Mouse (Mus musculus) hindbrain, embryonic 11.5 days (tissue): ENCODE results near the gene Fzd10. TPM values are rescaled to one million over a fixed set of nuclear protein-coding genes. Genes with fewer than 3 reads are reported as not detected.

Experiments used
- ATAC-seq: fragments of 200-750 bp; cut with Nextera tagmentation; 2 replicates; pipeline ENCODE4 v1.8.0; 2017; ENCODE audit warnings: mild to moderate bottlenecking, moderate TSS enrichment, moderate library complexity; ENCODE audit not compliant: low FRiP score
- DNase-seq: peaks from one replicate; pipeline ENCODE4 v3.0.0-alpha.2; 2015; ENCODE audit warnings: low spot score
- H3K27ac ChIP-seq: fragments of 300-500 bp; sonication (generic); 2 replicates; pipeline ENCODE4 v1.5.1; 2014; ENCODE audit warnings: mild to moderate bottlenecking, low read depth, low read length
- H3K27me3 ChIP-seq: fragments of 300-500 bp; sonication (generic); 2 replicates; pipeline ENCODE4 v1.6.1; 2014; ENCODE audit warnings: mild to moderate bottlenecking, low read length, moderate library complexity, mixed read lengths; ENCODE audit not compliant: control insufficient read depth, insufficient read depth
- H3K36me3 ChIP-seq: fragments of 300-500 bp; sonication (generic); 2 replicates; pipeline ENCODE4 v1.6.1; 2014; ENCODE audit warnings: mild to moderate bottlenecking, low read length, moderate library complexity, mixed read lengths; ENCODE audit not compliant: control insufficient read depth, insufficient read depth
- H3K4me1 ChIP-seq: fragments of 300-500 bp; sonication (generic); replicated peaks from 2 replicates; pipeline ENCODE4 v1.6.1; 2014; ENCODE audit warnings: low read length, mixed read lengths; ENCODE audit not compliant: control insufficient read depth, insufficient read depth
- H3K4me2 ChIP-seq: fragments of 300-500 bp; sonication (generic); replicated peaks from 2 replicates; pipeline ENCODE4 v1.6.1; 2014; ENCODE audit warnings: mild to moderate bottlenecking, low read depth, low read length
- H3K4me3 ChIP-seq: fragments of 300-500 bp; sonication (generic); 2 replicates; pipeline ENCODE4 v1.5.1; 2014; ENCODE audit warnings: low read depth, low read length
- H3K9ac ChIP-seq: fragments of 300-500 bp; sonication (generic); 2 replicates; pipeline ENCODE4 v1.6.1; 2014; ENCODE audit warnings: low read depth, low read length
- H3K9me3 ChIP-seq: fragments of 300-500 bp; sonication (generic); 2 replicates; pipeline ENCODE4 v1.6.1; 2016; ENCODE audit warnings: low read length; ENCODE audit not compliant: control insufficient read depth
- WGBS: fragments of 180-500 bp; shearing (Covaris S2); extraction: QIAGEN DNeasy Blood & Tissue Kit; methylation state at CpG from one replicate; pipeline ENCODE4 v1.1.7; 2014; 5-methylcytosine and 5-hydroxymethylcytosine counted together
- polyA plus RNA-seq: library from polyadenylated mRNA; unstranded; fragments of >200 nt; fragmentation: Nextera tagmentation; extraction: Ambion mirVana; gene quantifications from 2 replicates; pipeline ENCODE4 v1.2.1, GENCODE M21; 2014

Gene Fzd10
- polyA plus RNA-seq, 1 experiment from 2014 or later = 19.3 TPM

DNA sequence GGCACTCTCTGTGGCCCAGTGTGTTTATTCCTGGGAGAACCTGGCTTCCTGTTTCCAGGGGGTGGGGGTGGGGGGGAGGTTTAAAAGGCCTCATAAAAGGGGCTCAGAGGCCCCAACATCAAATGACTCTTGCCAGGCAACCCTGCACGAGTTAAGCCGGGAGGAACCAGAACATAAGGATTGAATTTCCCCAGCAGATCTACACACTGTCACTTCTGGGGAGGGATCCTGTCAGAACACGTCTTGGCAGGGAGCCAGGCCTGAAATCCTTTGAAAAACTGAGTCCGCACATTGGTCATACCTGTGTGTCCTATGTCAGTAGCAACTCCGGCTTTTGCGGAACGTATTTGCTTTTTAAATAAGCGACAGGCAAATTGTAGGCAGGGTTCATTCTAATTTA is 19.3 kb downstream of the Fzd10 start:
- no peak overlapping the region for H3K27ac ChIP-seq
- H3K9ac ChIP-seq = no peak overlapping the region

DNA sequence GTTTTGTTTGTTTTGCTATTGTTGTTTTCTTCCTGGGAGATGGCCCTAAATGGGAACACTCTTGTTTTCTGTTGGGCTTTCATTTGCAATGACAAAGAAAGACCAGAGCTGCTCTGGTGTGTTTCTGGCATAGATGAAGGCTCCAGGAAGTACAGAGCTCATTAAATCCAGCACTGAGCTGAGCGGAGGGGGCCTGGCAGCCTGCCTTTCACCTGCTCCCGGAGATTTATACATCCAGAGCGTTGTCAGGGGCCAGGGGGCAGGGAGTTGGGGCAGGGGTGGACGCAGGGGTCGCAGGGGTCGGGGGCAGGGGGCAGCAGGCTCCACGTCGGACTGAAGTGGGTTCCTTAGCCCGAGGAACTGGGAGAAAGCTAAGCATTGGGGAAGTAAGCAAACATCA is 19.8 kb downstream of the Fzd10 start:
- no peak overlapping the region for H3K27ac ChIP-seq
- peaks cover 3% of the 10 kb centered on the region for H3K4me1 ChIP-seq
- ATAC-seq = no peak
- no peak for DNase-seq
- H3K4me3 ChIP-seq = no peak overlapping the region
- H3K36me3 ChIP-seq = no peaks in the 10 kb centered on the region
- H3K4me2 ChIP-seq = no peak overlapping the region
- H3K27me3 ChIP-seq = no peaks in the 10 kb centered on the region
- H3K9me3 ChIP-seq = no peaks in the 10 kb centered on the region
- 4% methylated on average over 9 of the region's 9 CpGs for WGBS
- H3K9ac ChIP-seq = no peak overlapping the region

More for the DNA sequence above, 19.3 kb downstream of the Fzd10 start:
- Histone ChIP-seq H3K9me3 (no peaks in the 10 kb centered on the region), H3K4me1 (peaks cover 3% of the 10 kb centered on the region), H3K36me3 (no peaks in the 10 kb centered on the region), H3K4me2 (no peak overlapping the region), H3K27me3 (no peaks in the 10 kb centered on the region), H3K4me3 (no peak overlapping the region)
- 34% methylated on average over 8 of the region's 8 CpGs for whole genome bisulfite sequencing
- DNase-seq = no peak
- ATAC-seq = no peak

DNA sequence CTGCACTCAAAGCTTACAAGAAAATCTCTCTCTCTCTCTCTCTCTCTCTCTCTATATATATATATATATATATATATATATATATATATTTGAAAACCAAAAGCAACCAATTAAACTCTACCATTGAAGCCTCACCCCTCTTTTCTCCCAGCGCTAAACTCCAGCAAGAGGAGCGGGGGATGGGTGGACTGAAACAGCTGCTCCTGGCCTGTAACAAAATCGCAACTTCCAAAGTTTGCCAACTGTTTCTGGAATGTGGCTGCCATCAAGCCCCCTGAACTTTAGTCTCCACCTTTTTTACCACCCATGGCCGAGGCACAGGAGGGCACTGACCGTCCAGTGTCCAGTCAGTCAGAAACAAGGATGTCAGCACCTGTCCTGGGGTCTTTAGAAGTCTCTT is 27.1 kb downstream of the Fzd10 start:
- no peak overlapping the region for H3K4me2 ChIP-seq
- H3K4me3 ChIP-seq = no peak overlapping the region
- H3K36me3 ChIP-seq = no peaks in the 10 kb centered on the region
- no peaks in the 10 kb centered on the region for H3K4me1 ChIP-seq
- ATAC-seq = no peak
- 46% methylated on average over 5 of the region's 5 CpGs for WGBS
- H3K27ac ChIP-seq = no peak overlapping the region
- no peak for DNase-seq
- no peak overlapping the region for H3K9ac ChIP-seq
- H3K27me3 ChIP-seq = no peaks in the 10 kb centered on the region
- no peaks in the 10 kb centered on the region for H3K9me3 ChIP-seq

DNA sequence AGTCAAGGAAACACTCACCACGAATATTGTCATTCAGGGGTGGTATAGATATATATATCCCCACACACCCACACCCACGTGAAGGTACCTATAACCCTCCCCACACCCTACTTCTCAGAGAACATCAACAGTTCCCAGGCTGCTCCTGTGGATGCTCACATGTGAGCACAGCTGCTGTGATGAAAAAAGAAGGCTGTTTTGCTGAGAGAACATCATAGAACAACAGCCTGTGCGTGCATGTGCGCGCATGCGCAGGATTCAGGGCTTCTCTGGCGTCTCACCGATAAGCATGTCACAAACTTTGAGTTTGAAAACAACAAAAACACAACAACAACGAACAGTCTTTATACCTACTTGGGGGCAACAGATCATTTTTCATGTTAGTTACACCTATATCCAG is 36.0 kb downstream of the Fzd10 start:
- WGBS = 89% methylated on average over 9 of the region's 9 CpGs
- ATAC-seq = no peak
- Histone ChIP-seq H3K27me3 (no peaks in the 10 kb centered on the region), H3K27ac (no peak overlapping the region), H3K36me3 (no peaks in the 10 kb centered on the region), H3K4me3 (no peak overlapping the region), H3K9me3 (no peaks in the 10 kb centered on the region), H3K9ac (no peak overlapping the region), H3K4me2 (no peak overlapping the region), H3K4me1 (no peaks in the 10 kb centered on the region)
- DNase-seq = no peak

DNA sequence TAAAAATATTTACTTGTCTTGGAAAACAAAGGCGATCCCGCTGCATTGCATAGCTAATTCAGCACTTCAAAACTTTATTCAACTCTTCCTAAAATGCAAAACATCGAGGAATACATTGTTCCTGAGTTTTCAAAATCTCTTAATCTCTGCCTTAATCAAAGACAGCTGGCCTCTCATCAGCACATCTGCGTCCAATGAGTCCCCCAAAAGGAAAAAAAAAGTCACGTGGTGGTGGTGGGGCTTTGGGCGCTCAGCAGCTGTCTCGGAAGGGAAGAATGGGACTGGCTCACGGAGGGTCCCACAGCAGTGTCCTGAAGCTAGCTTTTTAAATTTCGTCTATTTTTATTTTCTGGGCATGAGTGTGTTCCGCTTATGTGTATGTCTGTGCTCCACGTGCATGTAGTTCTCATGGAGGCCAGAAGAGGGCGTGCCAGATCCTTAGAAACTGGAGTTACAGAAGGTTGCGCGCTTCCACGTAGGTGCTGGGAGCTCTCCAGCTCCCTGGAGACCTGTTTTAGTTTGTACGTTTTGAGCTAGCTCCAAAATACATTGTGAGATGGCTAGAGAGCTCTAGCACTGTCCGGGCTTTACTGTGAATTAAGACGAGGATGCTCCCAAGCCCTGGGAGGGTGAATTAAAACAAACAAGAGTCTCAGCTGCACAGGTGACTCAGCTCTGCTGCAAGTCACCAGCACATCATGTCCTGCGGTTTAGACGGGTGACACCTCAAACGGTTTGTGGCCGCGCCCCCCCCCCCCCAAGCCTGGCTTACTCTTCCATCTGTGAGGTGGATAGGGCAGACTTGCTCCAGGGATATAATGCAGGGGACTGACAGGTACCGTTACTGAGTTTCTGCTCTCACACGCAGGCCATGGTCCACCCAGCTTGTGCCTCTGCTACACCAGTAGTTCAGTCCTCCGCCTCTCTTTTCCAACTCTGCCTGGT is 36.7 kb downstream of the Fzd10 start:
- no peaks in the 10 kb centered on the region for H3K36me3 ChIP-seq
- no peak overlapping the region for H3K4me3 ChIP-seq
- 82% methylated on average over 26 of the region's 26 CpGs for WGBS
- H3K27me3 ChIP-seq = no peaks in the 10 kb centered on the region
- no peak for DNase-seq
- H3K27ac ChIP-seq = no peak overlapping the region
- no peaks in the 10 kb centered on the region for H3K9me3 ChIP-seq
- ATAC-seq = no peak
- H3K4me2 ChIP-seq = no peak overlapping the region
- H3K9ac ChIP-seq = no peak overlapping the region
- H3K4me1 ChIP-seq = no peaks in the 10 kb centered on the region

DNA sequence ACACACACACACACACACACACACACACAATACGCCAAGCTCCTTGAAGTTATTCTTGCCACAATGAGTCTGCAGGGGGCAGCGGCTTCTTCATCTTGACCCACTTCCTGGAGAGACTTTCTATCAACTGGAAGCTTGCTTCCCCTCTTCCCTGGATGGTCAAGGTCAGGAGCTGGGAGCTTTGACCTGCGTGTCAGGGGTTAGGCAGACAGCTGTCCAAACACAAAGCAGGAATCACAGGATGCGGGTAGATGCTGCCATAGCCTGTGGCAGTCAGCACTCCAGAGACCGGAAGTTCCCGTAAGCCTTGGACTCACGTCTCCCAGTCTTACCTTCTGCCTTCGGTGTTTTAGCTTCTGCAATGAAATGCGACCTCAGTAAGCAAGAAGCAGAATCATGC is 38.1 kb downstream of the Fzd10 start:
- H3K27ac ChIP-seq = no peak overlapping the region
- no peak overlapping the region for H3K4me3 ChIP-seq
- no peaks in the 10 kb centered on the region for H3K36me3 ChIP-seq
- peak; percentile 30 for DNase-seq
- H3K9ac ChIP-seq = no peak overlapping the region
- 56% methylated on average over 9 of the region's 9 CpGs for WGBS
- no peak overlapping the region for H3K4me2 ChIP-seq
- ATAC-seq = no peak
- no peaks in the 10 kb centered on the region for H3K4me1 ChIP-seq
- no peaks in the 10 kb centered on the region for H3K9me3 ChIP-seq
- no peaks in the 10 kb centered on the region for H3K27me3 ChIP-seq

DNA sequence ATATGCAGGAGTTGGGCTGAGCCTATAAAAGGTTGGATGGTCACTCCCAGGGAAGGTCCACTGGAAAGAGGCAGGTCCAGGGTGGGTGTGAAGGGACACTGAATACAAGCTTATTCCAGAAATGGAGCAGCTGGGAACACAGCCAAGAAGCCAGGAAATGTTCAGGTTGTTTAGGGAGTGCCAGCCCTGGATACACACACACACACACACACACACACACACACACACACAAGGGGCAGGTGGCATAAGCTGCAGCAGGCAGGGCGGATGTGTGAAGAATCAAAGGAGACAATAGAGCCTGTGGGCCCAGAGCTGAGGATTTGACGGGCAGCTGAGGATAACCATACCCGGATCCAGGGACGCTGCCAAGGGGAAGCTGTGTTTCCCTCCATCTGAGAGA is 42.4 kb downstream of the Fzd10 start:
- Histone ChIP-seq H3K9ac (no peak overlapping the region), H3K4me3 (no peak overlapping the region), H3K9me3 (no peaks in the 10 kb centered on the region), H3K27ac (no peak overlapping the region), H3K4me2 (no peak overlapping the region), H3K27me3 (no peaks in the 10 kb centered on the region), H3K36me3 (no peaks in the 10 kb centered on the region), H3K4me1 (no peaks in the 10 kb centered on the region)
- ATAC-seq (no peak), DNase-seq (no peak)
- 84% methylated on average over 4 of the region's 4 CpGs for WGBS

DNA sequence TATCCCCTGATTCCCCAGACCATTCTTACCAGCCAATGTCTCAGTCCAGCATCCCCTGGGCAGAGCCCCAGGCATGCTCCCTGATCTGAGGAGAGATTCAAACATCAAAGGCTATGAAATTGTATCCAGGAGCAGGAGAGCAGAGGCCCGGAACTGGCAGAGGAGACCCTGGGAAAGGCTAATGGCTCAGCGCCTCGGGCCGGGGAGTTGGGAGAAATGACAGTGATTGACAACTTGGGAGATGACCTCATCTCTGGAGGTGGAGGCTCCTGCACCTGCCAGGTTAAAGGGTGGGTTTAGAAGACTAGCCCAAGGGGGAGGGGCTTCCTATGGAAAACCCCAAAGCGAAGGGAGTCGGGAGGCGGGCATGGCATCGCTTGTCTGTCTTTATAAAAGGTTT is 45.1 kb downstream of the Fzd10 start:
- 71% methylated on average over 8 of the region's 8 CpGs for WGBS
- no peak overlapping the region for H3K9ac ChIP-seq
- H3K27ac ChIP-seq = no peak overlapping the region
- no peaks in the 10 kb centered on the region for H3K27me3 ChIP-seq
- H3K9me3 ChIP-seq = no peaks in the 10 kb centered on the region
- ATAC-seq (no peak), DNase-seq (no peak)
- no peaks in the 10 kb centered on the region for H3K4me1 ChIP-seq
- no peak overlapping the region for H3K4me2 ChIP-seq
- H3K4me3 ChIP-seq = no peak overlapping the region
- no peaks in the 10 kb centered on the region for H3K36me3 ChIP-seq

DNA sequence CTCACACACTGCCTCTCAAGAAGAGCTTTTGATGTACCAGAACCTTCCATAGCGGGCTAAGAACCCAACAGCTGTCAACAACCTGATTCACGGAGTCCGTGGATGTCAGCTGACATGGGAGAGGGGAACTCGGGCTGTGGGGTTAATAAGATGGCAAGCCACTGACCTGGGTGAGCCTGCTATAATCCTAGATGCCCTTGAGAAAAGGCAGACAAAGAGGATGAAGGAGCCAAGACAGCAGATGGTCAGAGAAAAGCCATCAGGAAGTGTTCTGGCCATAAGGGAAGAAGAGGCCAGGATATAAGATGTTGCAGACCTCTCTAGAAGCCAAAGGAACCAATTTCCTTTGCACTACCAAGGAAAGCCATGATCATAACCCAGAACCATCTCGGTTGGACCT is 45.6 kb downstream of the Fzd10 start:
- no peak overlapping the region for H3K9ac ChIP-seq
- no peaks in the 10 kb centered on the region for H3K27me3 ChIP-seq
- H3K27ac ChIP-seq = no peak overlapping the region
- ATAC-seq (no peak), DNase-seq (no peak)
- H3K4me1 ChIP-seq = no peaks in the 10 kb centered on the region
- no peaks in the 10 kb centered on the region for H3K9me3 ChIP-seq
- H3K4me2 ChIP-seq = no peak overlapping the region
- 84% methylated on average over 5 of the region's 5 CpGs for WGBS
- no peak overlapping the region for H3K4me3 ChIP-seq
- no peaks in the 10 kb centered on the region for H3K36me3 ChIP-seq
